Mouse (Mus musculus): Measurements from ENCODE around the gene Nbea.

- TF ChIP-seq GATA1 (IDR thresholded peaks at IDR 0.05; ENCODE audit: borderline replicate concordance, low read length) (no peak), FLI1 (IDR thresholded peaks at IDR 0.05; ENCODE audit: low read length) (no peak)
Observed at GRCm38 (mm10) chr3:55837188-55837587, 346.3 kb downstream of the Nbea start.

Measured in megakaryocyte, embryonic 14.5 days (primary cell).